Mouse (Mus musculus): ENCODE measurements around the gene Pcca.

GRCm38 (mm10) chr14:122911265-122911664, 377.1 kb downstream of the Pcca start:
- TF ChIP-seq CTCF (IDR thresholded peaks at IDR 0.05; ENCODE audit: extremely low read depth, insufficient read depth, insufficient read length, insufficient replicate concordance) (no peak), POLR2A (IDR thresholded peaks at IDR 0.05; ENCODE audit: low read depth, low read length) (no peak)
